Mouse (Mus musculus) megakaryocyte, embryonic 14.5 days (primary cell): Measurements from ENCODE around the gene Gm20388. TPM values are rescaled to one million over a fixed set of nuclear protein-coding genes. Genes with fewer than 3 reads are reported as not detected.
A peak's percentile ranks its signal among the peaks of the same experiment; 100 is the strongest.

Experiments used
- H3K27me3 ChIP-seq: replicated peaks from 2 replicates; pipeline ENCODE3; 2012; ENCODE audit warnings: inconsistent platforms
- H3K36me3 ChIP-seq: replicated peaks from 2 replicates; pipeline ENCODE3; 2012; ENCODE audit warnings: low read length, inconsistent platforms, mixed read lengths
- H3K4me1 ChIP-seq: 2 replicates; pipeline ENCODE4 v1.6.1; 2012; ENCODE audit warnings: inconsistent platforms
- H3K4me3 ChIP-seq: replicated peaks from 2 replicates; pipeline ENCODE3; 2012; ENCODE audit warnings: moderate library complexity, mild to moderate bottlenecking, inconsistent platforms
- H3K9me3 ChIP-seq: 2 replicates; pipeline ENCODE4 v1.6.1; 2012; ENCODE audit warnings: inconsistent platforms
- FLI1 ChIP-seq: IDR thresholded peaks from 2 replicates; pipeline ENCODE4 v1.6.1; 2012; ENCODE audit warnings: low read length, inconsistent platforms, mixed read lengths
- GATA1 ChIP-seq: IDR thresholded peaks from 3 replicates; pipeline ENCODE4 v1.6.1; 2012; ENCODE audit warnings: mixed read lengths, low read length, inconsistent platforms, borderline replicate concordance
- polyA plus RNA-seq: library from polyadenylated mRNA; stranded (reverse); fragments of >175 nt; gene quantifications from 2 replicates; pipeline ENCODE4 v1.2.3, GENCODE M21; 2012; ENCODE audit warnings: low replicate concordance; ENCODE audit not compliant: insufficient read depth

Gene Gm20388
- polyA plus RNA-seq, 1 experiment: 111 TPM

DNA sequence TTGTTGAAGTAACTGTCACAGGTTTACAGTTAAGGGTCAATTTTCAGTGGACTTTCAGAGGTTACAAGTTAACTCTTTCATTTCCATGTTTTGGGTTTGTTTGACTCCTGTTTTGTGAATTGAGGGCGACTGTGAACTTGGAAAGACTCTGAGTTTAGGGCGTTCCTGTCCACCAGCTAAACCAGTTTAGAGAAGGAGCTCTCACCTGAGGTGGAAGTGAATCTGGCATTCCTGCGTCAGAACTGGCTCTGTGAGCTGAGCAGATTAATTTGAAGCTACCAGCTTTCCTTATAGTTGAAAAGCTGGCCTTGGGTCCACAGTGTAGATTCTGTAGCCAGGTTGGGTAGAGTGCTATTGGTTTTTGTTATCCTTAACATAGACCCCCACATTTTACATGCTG, 2.5 kb downstream of the Gm20388 start:
- peaks cover 7% of the 10 kb centered on the region for H3K27me3 ChIP-seq
- no peak overlapping the region for H3K4me3 ChIP-seq
- no peaks in the 10 kb centered on the region for H3K9me3 ChIP-seq
- H3K4me1 ChIP-seq: peaks cover 77% of the 10 kb centered on the region
- TF ChIP-seq FLI1: no peak
- no peak for TF ChIP-seq GATA1
- H3K36me3 ChIP-seq: peaks cover 2% of the 10 kb centered on the region

GRCm38 (mm10) chr8:119914161-119914560, 3.5 kb downstream of the Gm20388 start:
- no peak for TF ChIP-seq FLI1
- TF ChIP-seq GATA1: no peak
- Histone ChIP-seq H3K36me3 (peaks cover 5% of the 10 kb centered on the region), H3K4me3 (no peak overlapping the region), H3K4me1 (peaks cover 82% of the 10 kb centered on the region), H3K9me3 (no peaks in the 10 kb centered on the region), H3K27me3 (peaks cover 6% of the 10 kb centered on the region)

GRCm38 (mm10) chr8:119915298-119915697, 4.7 kb downstream of the Gm20388 start:
- H3K9me3 ChIP-seq: no peaks in the 10 kb centered on the region
- peaks cover 5% of the 10 kb centered on the region for H3K36me3 ChIP-seq
- peaks cover 6% of the 10 kb centered on the region for H3K27me3 ChIP-seq
- no peak for TF ChIP-seq FLI1
- no peak for TF ChIP-seq GATA1
- no peak overlapping the region for H3K4me3 ChIP-seq
- peaks cover 76% of the 10 kb centered on the region for H3K4me1 ChIP-seq

GRCm38 (mm10) chr8:119916237-119916892, 5.7 kb downstream of the Gm20388 start:
- Histone ChIP-seq H3K9me3 (no peaks in the 10 kb centered on the region), H3K4me3 (no peak overlapping the region), H3K27me3 (peaks cover 6% of the 10 kb centered on the region), H3K36me3 (peaks cover 5% of the 10 kb centered on the region), H3K4me1 (peaks cover 83% of the 10 kb centered on the region)
- TF ChIP-seq FLI1: no peak
- TF ChIP-seq GATA1: no peak

DNA sequence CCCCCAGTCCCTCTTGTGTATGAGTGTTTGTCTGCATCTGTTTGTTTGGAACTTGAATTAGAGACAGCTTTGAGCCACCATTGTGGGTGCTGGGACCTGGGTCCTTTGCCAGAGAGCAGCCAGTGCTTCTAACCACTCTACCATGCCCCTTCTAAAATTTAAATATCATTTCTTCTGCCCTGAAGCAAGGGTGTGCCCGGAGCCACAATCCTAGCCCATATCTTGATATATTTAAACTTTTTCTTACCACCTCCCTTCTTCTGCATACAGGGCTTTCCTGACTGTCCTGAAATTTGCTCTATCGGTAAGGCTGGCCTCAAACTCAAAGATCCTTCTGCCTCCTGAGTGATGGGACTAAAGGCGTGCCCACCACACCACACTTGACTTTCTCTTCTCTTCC, 6.8 kb downstream of the Gm20388 start:
- peaks cover 6% of the 10 kb centered on the region for H3K27me3 ChIP-seq
- peaks cover 5% of the 10 kb centered on the region for H3K36me3 ChIP-seq
- H3K4me1 ChIP-seq: peaks cover 79% of the 10 kb centered on the region
- no peak overlapping the region for H3K4me3 ChIP-seq
- TF ChIP-seq GATA1 (no peak), FLI1 (no peak)
- no peaks in the 10 kb centered on the region for H3K9me3 ChIP-seq

GRCm38 (mm10) chr8:119918155-119918567, 7.5 kb downstream of the Gm20388 start:
- Histone ChIP-seq H3K9me3 (no peaks in the 10 kb centered on the region), H3K4me1 (peaks cover 74% of the 10 kb centered on the region), H3K27me3 (peaks cover 6% of the 10 kb centered on the region), H3K4me3 (peak overlapping the region; percentile 46), H3K36me3 (peaks cover 5% of the 10 kb centered on the region)
- TF ChIP-seq FLI1 (no peak), GATA1 (no peak)

DNA sequence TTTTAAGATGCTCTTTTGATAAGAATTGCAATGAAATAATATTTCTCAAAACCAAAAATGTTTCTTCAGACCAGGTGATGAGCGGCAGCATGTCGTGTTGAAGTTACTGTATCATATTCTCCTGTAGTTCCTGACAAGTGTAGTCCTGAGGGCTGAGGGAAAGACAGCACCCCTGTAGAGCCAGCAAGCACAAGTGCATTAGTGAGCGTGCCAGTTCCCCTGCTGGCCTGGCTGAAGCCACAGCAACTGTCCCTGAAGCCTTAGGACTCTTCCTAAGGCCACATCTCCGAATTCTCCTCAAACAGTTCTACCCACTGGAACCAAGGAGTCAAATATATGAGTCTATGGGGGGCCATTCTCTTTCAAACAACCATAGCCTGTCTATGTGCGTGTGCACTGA, 12.6 kb downstream of the Gm20388 start:
- no peaks in the 10 kb centered on the region for H3K27me3 ChIP-seq
- no peaks in the 10 kb centered on the region for H3K9me3 ChIP-seq
- peaks cover 7% of the 10 kb centered on the region for H3K36me3 ChIP-seq
- no peak for TF ChIP-seq GATA1
- no peak for TF ChIP-seq FLI1
- peaks cover 52% of the 10 kb centered on the region for H3K4me1 ChIP-seq
- H3K4me3 ChIP-seq: no peak overlapping the region

- TF ChIP-seq GATA1 (no peak), FLI1 (no peak)
- H3K4me1 ChIP-seq: peaks cover 54% of the 10 kb centered on the region
- no peak overlapping the region for H3K4me3 ChIP-seq
- H3K9me3 ChIP-seq: no peaks in the 10 kb centered on the region
- H3K36me3 ChIP-seq: peaks cover 4% of the 10 kb centered on the region
- no peaks in the 10 kb centered on the region for H3K27me3 ChIP-seq
These were observed 14.8 kb downstream of the Gm20388 start for GRCm38 (mm10) chr8:119925428-119925827.

DNA sequence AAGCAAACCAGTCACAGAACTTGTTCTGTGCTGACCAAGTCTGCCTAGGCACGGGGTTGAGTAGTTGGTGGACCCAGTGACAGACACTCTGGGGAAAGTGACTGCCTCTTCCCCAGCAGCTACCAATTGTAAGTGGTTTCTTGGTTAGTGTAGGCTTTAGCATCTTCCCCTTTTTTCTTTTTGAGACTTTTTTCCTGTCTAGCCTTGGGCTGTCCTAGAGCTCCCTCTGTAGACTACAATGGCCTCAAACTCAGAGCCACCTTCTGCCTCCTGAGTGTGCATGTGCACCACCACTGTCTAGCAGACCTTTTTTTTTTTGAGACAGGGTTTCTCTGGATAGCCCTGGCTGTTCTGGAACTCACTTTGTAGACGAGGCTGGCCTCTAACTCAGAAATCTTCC, 15.8 kb downstream of the Gm20388 start:
- Histone ChIP-seq H3K36me3 (peaks cover 4% of the 10 kb centered on the region), H3K4me3 (no peak overlapping the region), H3K4me1 (peaks cover 52% of the 10 kb centered on the region), H3K9me3 (no peaks in the 10 kb centered on the region), H3K27me3 (no peaks in the 10 kb centered on the region)
- TF ChIP-seq GATA1 (no peak), FLI1 (no peak)

DNA sequence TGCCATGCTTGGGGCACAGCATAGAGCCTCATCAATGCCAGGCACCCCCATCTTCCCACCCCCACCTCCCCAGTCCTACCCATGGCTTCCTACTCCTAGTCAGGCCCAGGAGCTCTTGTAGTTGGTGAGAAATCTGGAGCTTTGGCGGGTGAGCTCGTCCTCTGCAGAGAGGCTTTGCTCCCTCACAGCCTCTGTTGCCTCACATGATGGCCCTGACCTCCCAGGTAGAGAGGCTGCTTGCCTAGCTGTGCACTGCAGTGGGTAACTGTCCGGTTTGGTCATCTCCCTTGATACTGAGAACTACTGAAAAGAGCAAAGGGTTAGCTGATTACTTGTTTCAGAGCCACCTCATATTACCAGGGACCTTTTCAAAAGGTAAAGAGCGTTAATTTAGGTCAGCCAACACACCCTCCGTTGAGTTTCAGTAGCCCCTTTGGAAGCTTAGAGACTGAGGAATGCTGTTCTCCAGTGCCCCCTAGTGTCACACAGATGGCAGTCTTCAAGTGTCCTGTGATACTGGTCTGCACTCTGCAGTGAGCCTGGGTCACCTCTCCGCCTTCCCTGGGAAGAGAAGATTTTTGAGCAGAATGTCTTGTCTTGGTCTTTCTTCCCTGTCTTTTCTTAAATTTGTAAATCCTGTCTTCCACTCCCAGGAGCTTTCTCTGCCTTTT, 16.9 kb downstream of the Gm20388 start:
- Histone ChIP-seq H3K4me3 (no peak overlapping the region), H3K27me3 (no peaks in the 10 kb centered on the region), H3K36me3 (peaks cover 14% of the 10 kb centered on the region), H3K9me3 (no peaks in the 10 kb centered on the region), H3K4me1 (peaks cover 44% of the 10 kb centered on the region)
- TF ChIP-seq GATA1 (no peak), FLI1 (no peak)
